Mouse (Mus musculus) lung, postnatal 4 days (tissue): ENCODE data around the gene Dclk3.

ENCODE experiments used
- DNase-seq, 2 experiments: peaks; one replicate each; pipeline ENCODE4 v3.0.0; 2021

Dclk3 gene

DNA sequence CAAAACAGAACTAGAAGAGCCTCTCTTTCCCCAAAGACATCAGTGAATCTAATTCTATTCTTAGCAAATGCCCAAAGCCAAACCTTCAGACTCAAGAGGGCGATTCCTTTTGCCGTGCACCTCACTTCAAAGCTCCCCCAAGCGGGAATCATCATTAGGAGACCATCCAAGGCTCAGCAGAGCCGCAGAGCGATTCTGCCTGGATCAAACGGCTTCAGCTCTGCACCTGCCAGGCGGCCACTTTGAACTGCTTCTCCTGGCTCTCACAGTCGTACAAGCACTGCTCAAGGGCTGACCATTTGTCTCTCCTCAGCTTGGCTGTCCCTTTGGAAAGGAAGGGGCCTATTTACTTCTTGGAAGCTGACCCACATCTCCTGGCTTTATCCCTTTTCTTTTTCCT, 51.7 kb downstream of the Dclk3 start:
- no peak for DNase-seq

DNA sequence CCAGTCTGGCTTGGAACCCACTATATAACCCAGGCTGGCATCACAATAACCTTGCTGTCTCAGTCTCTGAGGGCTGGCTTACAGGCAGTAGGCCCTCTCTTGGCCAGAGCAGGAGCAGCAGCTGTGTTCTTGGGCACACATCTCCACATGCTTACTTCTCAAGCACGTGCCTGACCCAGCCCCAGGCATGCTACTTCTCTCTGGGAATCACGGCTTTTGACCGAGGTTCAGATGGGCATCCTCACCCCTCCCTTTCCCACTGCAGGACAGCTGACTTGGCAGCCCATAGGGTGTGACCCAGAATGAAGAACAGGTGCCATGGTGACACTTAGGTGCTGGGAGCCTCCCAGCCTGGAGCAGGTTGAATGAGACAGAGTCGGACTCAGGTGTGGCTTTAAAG, 52.4 kb downstream of the Dclk3 start:
- DNase-seq: no peak

DNA sequence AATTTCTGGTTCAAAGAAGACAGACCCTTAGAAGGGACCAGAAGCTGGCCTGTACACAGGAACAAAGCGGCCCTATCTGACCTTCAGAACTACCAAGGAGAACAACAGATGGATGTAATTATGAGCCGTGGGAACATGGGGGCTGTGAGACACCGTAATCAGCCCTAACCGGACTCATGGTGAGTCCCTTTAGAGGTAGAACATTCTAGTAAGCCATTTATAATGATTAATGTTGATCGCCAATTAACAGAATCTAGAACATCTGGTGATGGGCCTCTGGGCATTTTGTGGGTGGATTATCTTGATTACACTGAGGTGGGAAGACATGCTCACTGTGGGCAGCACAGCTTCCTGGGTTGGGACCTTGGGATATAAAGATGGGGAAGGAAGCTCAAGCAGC, 54.6 kb downstream of the Dclk3 start:
- no peak for DNase-seq

DNA sequence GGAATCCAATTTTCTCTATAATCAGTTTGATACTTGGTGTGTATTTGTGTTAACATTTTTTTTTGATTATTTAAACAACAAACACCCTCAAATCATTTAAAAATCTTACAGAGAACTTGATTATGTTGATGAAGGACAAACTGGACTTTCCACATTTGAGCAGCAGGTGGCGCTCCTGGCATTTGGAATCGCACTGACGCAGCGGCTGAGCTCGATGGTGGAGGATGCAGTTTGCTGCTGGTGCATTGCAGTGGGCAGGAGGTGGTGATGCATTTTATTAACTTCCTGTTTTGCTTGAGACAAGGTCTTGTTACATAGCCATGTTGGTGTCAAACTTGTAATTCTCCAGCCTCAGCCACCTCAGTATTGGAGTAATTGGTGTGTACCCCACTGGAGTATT, 56.7 kb downstream of the Dclk3 start:
- peak; percentile 31 to 67 for DNase-seq

DNA sequence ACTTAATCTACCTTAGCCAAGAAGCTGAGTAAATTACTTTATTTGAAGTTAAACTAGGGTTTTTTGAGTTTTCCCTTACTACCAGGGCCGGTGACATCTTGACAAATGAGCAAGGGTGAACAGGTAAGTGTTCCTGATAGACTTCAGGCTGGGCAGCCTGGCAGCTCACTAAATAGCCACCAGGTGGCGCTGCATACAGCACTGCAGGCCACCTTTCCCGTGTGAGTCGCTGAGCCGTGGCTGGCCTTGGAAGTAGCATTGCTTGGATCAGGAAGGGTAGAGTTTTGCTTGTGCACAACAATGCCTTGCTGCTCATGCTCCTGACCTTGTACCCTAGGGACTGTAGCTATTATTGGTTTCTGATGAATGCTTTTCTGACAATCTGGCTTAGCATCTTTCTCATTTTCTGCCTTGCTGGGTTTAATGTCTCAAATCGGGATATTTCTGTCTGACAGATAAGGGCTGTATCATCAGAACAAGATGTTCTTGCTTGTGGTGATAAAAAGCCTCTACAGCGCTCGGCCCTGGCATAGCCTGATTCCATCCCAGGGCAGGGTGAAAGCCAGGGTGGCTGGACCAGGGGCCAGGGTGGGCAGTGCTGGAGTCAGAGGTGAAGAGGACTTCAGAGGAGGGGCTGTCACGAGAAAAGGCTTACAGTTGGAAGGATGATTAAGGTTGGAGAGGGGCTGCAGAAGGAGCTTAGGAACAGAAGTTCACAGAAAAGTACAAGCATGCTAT, 58.4 kb downstream of the Dclk3 start:
- peak; percentile 47 to 67 for DNase-seq

DNA sequence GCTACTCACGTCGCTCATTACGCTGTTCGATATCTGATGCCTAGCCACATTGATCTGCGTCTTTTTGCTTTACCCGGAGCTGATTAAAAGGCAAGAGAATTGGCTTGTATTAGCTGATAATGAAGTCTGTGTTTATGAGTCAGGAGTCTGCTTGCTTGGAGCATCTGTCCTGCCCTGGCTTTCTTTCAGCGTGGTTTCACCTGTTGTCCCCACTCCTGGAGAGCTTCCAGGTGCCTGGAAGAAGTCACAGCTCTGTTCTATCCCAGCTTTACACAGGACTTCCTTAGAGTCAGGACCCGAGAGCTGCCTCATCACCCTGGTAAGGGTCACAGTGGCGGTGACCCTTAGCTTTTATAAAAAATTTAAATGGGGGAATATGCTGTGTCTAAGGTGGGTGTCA, 61.3 kb downstream of the Dclk3 start:
- DNase-seq: no peak

DNA sequence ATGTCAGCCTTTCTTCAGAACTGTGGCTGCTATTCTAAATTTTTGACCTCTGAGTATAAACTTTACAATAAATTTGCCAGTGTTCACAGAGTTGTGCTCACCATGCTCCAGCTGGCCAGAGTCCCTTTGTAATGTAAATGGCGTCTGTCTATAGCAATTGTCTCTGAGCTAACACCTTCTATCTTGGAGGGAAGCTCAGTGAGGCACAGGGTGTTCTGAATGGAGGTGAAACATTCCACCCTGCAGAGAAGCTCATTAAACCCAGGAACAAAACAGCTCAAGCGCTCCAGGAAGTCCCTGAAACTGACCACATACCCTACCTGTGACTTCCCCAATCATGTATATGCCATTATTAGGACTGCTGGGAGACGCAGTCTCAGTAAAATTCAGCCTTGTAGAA, 67.2 kb downstream of the Dclk3 start:
- no peak for DNase-seq

DNA sequence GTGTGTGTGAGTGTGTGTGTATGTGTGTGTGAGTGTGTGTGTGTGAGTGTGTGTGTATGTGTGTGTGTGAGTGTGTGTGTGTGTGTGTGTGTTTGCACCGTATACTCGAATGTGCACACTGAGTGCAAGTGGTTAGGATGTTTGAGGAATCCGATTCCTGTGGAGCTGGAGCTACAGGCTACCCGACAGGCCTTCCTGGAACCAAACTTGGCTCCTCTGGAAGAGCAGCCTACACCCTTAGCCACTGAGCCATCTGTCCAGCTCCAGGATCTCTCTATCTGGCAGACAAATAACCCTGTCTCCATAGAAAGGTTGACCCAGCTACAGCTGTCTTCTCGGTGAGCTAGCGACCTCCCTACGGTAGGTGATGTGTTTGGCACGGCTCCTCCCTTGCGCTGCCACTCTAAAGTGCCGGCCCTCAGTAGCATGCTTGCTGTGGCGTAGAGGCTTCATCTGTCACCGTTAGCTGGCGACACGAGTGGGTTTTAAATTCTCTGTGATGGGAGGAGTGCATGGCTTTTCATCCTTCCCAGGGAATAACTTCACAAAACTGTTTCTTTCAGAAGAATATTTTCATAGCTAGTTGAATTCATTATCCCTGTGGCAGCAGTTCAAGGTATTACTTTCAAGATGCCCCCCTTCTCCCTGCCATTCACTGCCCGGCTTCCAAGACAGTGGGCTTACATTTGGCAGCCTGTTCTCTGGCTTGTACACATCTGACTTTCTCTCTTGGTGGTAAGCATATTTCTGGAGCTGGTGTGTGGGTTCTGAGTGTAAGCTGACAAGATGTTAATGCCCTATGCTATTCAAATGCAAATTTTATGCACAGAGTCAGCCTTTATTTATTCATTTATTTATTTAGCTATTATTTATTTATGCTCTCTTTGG, 75.9 kb downstream of the Dclk3 start:
- no peak for DNase-seq

DNA sequence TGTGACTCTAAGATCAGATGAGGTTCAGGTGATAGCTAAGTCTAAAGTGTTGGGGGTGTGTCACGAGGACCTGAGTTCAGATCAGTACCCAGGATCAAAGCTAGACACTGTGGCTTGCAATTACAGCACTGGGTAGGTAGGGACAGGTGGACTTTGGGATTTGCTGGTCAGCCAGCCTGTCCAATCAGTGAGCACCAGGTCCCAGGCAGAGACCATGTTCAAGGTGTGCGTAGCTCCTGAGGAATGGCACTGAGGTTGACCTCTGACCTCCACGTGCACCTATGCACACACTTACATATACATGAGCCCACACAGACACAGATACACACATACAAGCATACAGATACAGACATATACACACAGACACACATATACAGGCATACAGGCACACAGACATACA, 76.7 kb downstream of the Dclk3 start:
- no peak for DNase-seq

DNA sequence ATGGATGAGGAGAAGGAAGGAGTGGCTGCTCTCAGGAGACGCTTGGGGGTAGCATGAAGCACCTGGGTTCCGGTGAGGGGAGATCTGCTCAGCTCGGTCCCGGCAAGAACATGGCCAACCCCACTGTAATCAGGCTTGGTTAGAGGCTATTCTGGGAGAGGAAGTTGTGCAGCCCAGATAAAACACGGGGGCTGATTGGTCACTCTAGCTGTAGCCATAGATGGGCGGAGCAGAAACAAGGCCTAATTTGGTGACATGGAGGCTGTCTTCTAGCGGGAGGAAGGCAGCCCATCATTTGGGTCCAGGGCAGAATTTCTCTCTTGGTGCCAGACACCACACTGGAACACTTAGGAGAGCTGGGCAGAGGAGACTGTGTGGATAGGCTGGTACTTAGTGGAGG, 83.3 kb downstream of the Dclk3 start:
- no peak for DNase-seq

DNA sequence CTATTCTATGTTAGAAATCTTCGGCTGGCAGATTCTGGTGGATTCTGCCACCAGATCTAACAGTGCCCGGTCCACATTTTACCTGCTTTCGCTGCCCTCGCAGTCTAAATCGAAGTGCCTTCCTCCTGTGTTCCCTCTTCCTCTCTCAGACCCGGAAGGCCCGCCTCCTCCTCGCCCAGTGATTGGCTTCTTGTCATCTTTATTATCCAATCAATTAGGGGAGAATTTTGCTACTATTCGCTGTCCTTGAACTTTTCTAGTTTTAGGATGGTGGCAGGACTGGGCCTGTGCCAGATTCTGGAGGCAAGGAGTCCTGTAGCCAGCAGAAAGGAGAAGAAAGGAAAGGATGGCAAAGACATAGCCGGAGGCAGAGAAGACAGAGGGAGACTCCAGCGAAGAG, 84.2 kb downstream of the Dclk3 start:
- no peak for DNase-seq

DNA sequence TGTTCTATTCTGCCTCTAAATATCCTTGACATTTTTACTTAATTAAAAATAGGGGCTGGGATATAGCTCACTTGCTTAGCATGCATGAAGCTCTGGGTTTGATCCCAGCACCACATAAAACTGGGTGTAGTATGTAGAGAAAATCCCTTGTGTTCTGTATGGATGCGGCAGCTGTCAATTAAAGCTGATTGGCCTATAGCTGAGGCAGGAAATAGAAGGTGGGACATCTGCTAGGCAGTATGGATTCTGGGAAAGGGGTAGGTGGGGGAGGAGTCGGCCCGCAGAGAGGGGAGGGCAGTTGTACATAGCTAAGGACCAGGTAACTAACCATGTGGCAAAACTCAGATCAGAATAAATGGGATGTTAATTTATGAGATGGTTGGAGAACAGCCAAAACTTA, 85.0 kb downstream of the Dclk3 start:
- DNase-seq: no peak

DNA sequence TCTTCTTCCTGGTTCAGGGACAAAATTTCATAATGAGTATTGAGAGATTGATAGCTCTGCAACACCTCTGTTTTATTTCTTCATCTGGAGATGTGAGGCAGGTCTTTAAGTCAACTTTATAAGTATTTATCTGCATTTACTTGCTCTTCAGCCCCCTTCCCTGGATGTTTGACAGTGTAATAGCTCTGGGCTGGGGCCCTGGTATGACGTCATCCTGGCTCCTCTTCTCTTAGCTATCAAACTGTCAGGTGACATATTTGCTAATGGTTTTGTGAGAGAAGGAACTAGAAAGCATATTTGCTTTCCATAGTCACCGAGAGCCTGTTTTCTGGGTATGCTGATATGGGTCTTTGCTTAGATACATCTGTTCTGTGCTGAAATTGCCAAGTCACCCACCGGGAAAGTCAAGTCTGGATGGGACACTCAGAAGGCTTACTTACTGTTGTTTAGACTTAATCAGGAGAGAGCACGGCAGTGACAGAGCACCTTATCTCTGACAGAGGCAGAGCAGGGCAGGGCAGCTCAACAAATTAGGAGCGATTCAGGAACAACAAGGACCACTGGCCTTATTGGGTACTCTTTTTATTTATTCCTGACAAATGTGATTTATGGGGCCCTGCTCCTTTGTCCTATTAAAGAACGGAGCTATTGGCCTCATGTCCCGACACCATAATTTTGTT, 96.0 kb downstream of the Dclk3 start:
- DNase-seq: no peak

DNA sequence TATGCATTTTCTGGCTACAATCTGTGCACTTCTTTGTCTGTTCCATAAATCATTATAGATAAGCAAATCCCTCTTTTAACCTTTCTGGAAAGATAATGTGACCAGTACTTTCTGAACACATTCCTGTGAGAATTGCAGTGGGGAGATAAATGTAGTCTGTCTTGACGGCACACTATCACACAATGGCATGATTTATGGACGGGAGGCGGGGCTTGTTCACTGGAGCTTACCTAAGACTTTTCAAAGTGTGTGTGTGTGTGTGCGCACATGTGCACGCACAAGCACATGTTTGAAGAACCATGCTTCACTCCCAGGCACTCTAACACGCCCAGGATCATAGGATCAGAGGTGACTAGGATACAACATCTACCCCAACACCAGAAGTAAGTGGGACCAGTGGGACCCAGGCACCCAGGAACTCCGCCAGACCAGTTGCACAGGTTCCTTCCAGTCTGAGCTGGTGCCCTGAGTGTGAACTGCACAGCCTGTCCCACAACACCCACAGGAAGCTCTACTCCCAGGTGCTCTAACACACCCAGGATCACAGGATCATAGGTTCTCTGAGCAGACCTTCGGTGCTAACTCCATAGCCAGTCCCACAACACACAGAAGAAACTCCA, 96.7 kb downstream of the Dclk3 start:
- DNase-seq: no peak
